Mouse (Mus musculus): Measurements from ENCODE around the gene Pitpnc1. TPM values are rescaled to one million over a fixed set of nuclear protein-coding genes. Genes with fewer than 3 reads are reported as not detected.
A peak's percentile ranks its signal among the peaks of the same experiment; 100 is the strongest.

Gene Pitpnc1
- polyA plus RNA-seq, 1 experiment from 2014 or later: 9.7 TPM

DNA sequence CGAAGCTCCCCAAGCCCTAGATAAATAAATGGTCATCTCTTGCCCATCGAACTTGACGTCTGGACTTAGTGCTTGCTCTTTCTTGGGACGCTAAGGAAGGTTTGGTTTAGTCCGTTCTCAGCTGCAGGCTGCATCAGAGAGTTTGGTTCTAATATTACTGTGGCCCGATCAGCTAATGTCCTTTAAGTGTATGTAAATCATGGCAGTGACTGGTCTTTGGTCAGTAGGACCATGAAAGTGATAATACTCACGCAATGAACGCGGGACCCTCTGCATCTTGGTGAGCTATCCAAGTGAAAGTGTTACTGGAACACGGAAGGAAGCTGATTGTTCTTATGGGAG, 9.3 kb upstream of the Pitpnc1 start:
- no peaks in the 10 kb centered on the region for H3K27me3 ChIP-seq (replicated peaks)
- H3K27ac ChIP-seq: peak overlapping the region; percentile 82
- peak overlapping the region; percentile 89 for H3K4me3 ChIP-seq
- 0% methylated on average over 10 of the region's 10 CpGs for WGBS (ENCODE audit: insufficient replicate concordance)
- H3K9me3 ChIP-seq (replicated peaks): no peaks in the 10 kb centered on the region
- H3K9ac ChIP-seq: peak overlapping the region; percentile 90
- H3K4me2 ChIP-seq: peak overlapping the region; percentile 70
- ATAC-seq: no peak
- H3K4me1 ChIP-seq: peaks cover 33% of the 10 kb centered on the region
- H3K36me3 ChIP-seq: peaks cover 15% of the 10 kb centered on the region

GRCm38 (mm10) chr11:107479053-107479861, 8.8 kb upstream of the Pitpnc1 start, which contains the start of gene Psmd12:
TSS of gene Psmd12 (plus strand) at chr11:107479484.
- WGBS (ENCODE audit: insufficient replicate concordance): under 1% methylated on average over 51 of the region's 51 CpGs

GRCm38 (mm10) chr11:107473137-107473820, 2.8 kb upstream of the Pitpnc1 start:
- peaks cover 26% of the 10 kb centered on the region for H3K4me1 ChIP-seq
- H3K27ac ChIP-seq: no peak overlapping the region
- no peak overlapping the region for H3K4me3 ChIP-seq
- ATAC-seq: no peak
- H3K9ac ChIP-seq: no peak overlapping the region
- H3K4me2 ChIP-seq: peak overlapping the region; percentile 38
- H3K9me3 ChIP-seq (replicated peaks): no peaks in the 10 kb centered on the region
- H3K36me3 ChIP-seq: no peaks in the 10 kb centered on the region
- no peaks in the 10 kb centered on the region for H3K27me3 ChIP-seq (replicated peaks)
- 16% methylated on average over 8 of the region's 8 CpGs for WGBS (ENCODE audit: insufficient replicate concordance)

More at GRCm38 (mm10) chr11:107479053-107479861, 8.8 kb upstream of the Pitpnc1 start, which contains the start of gene Psmd12:
- H3K9ac ChIP-seq: peak within 1 kb of the TSS; percentile 90
- peaks cover 33% of the 10 kb centered on the region for H3K4me1 ChIP-seq
- peak within 1 kb of the TSS; percentile 70 for H3K4me2 ChIP-seq
- no peaks in the 10 kb centered on the region for H3K27me3 ChIP-seq (replicated peaks)
- peak within 1 kb of the TSS; percentile 82 for H3K27ac ChIP-seq
- peak within 1 kb of the TSS; percentile 89 for H3K4me3 ChIP-seq
- peaks cover 9% of the 10 kb centered on the region for H3K36me3 ChIP-seq
- ATAC-seq: peak; percentile 96
- no peaks in the 10 kb centered on the region for H3K9me3 ChIP-seq (replicated peaks)

DNA sequence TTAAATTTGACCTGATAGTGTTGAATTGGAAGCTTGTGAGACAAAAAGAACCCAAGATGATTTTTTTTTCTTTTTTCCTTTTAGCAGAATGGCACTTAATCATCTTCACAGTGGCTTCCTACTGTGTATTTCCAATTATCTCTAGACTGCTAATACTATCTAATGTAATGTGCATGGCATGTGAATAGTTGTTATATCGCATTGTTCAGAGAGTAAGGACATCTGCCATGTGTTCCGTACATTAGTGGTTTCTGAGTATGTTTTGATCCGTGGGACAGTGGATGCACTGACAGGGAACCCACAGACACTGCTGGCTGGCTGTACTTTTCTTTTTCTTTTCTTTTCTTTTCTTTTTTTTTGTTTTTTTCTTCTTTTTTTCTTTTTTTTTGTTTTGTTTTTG, 1.8 kb upstream of the Pitpnc1 start:
- Histone ChIP-seq H3K4me1 (peaks cover 35% of the 10 kb centered on the region), H3K36me3 (no peaks in the 10 kb centered on the region), H3K27ac (no peak overlapping the region), H3K27me3 (replicated peaks) (no peaks in the 10 kb centered on the region), H3K4me2 (no peak overlapping the region), H3K9ac (no peak overlapping the region), H3K4me3 (no peak overlapping the region), H3K9me3 (replicated peaks) (no peaks in the 10 kb centered on the region)
- 87% methylated on average over 3 of the region's 3 CpGs for WGBS (ENCODE audit: insufficient replicate concordance)
- no peak for ATAC-seq

DNA sequence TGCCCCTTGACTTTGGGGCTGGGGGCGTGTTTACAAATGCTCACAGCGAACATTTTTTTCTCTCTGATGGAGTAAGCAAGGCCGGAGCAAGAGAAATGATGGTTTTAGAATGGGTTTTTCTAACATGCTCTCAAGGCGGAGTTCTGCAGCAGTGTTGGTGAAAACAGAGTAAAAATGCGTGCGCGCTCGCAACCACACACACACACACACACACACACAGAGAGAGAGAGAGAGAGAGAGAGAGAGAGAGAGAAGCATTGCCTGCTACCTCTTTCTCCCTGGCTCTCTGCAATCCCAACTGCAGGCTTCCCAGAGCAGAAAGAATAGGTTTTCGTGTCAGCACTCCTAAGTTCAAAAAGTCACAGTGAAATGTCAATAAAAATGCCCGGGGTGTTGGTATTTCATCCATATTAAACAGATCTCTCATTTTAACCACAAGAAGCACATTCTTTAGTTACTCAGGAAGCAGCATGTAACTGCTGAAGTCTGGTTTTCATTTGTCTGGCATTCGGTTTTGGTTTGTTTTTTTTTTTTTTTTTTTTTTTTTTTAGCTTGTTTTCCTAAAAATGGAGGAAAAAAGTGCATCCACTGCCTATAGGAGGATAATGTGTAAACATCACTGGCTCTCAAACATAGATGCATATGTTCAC, 697 bp upstream of the Pitpnc1 start:
- WGBS (ENCODE audit: insufficient replicate concordance): 13% methylated on average over 11 of the region's 11 CpGs
- no peak for ATAC-seq
- H3K4me2 ChIP-seq: peak overlapping the region; percentile 95

GRCm38 (mm10) chr11:107469523-107470371, 752 bp downstream of the Pitpnc1 start:
- H3K9ac ChIP-seq: peak overlapping the region; percentile 93
- H3K9me3 ChIP-seq (replicated peaks): no peaks in the 10 kb centered on the region
- peak overlapping the region; percentile 98 for H3K27ac ChIP-seq
- H3K4me1 ChIP-seq: peaks cover 59% of the 10 kb centered on the region
- peak; percentile 62 for ATAC-seq
- H3K36me3 ChIP-seq: no peaks in the 10 kb centered on the region
- H3K27me3 ChIP-seq (replicated peaks): no peaks in the 10 kb centered on the region
- WGBS (ENCODE audit: insufficient replicate concordance): 0% methylated on average over 59 of the region's 59 CpGs
- H3K4me2 ChIP-seq: peak overlapping the region; percentile 95
- H3K4me3 ChIP-seq: peak overlapping the region; percentile 83

More for the DNA sequence above, 697 bp upstream of the Pitpnc1 start:
- Histone ChIP-seq H3K9me3 (replicated peaks) (no peaks in the 10 kb centered on the region), H3K27ac (peak overlapping the region; percentile 98), H3K27me3 (replicated peaks) (no peaks in the 10 kb centered on the region), H3K9ac (peak overlapping the region; percentile 93), H3K4me3 (peak overlapping the region; percentile 83), H3K4me1 (peaks cover 47% of the 10 kb centered on the region), H3K36me3 (no peaks in the 10 kb centered on the region)

- Histone ChIP-seq H3K27ac (peak overlapping the region; percentile 98), H3K36me3 (no peaks in the 10 kb centered on the region), H3K4me2 (peak overlapping the region; percentile 95), H3K9ac (peak overlapping the region; percentile 93), H3K9me3 (replicated peaks) (no peaks in the 10 kb centered on the region), H3K27me3 (replicated peaks) (no peaks in the 10 kb centered on the region), H3K4me1 (peaks cover 62% of the 10 kb centered on the region), H3K4me3 (peak overlapping the region; percentile 83)
- peak; percentile 61 for ATAC-seq
- WGBS (ENCODE audit: insufficient replicate concordance): under 1% methylated on average over 38 of the region's 38 CpGs
These were observed 1.4 kb downstream of the Pitpnc1 start for GRCm38 (mm10) chr11:107469031-107469522.

DNA sequence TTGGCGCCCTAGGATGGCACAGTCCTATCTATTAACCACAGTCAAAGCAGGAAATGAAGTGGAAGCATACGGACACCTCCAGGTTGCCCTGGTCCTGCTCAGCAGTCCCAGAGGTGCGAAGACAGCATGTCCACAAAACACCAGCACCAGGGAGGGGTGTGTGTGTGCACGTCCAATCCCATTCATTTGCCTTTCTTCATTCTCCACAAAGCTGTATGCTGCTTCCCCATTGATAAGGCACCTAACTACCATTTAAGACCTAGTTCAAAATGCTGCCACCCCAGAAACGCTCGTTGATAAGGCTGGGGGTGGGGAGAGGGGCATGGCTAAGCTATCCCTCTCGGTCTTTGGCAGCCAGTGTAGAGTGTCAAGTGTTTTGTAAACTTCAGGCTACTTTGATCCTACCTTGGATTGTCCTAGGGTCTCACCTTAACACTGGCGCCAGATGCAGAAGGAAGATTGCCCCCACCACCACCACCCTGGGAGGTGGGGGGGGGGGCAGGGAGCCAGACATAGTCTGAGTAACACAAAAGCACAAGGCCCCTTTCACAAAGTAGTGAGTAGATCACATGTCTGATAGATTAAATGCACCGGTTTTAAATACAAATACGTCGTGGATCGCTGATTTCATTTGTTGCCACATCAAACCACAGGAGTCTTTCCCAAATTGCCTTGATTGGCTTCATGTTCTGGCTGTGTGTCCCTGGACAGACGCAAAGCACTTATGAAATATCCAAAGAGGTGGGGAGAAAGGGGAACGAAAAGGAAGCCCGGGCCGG, 2.1 kb downstream of the Pitpnc1 start:
- Histone ChIP-seq H3K4me1 (peaks cover 67% of the 10 kb centered on the region), H3K4me2 (peak overlapping the region; percentile 95)
- 4% methylated on average over 16 of the region's 16 CpGs for WGBS (ENCODE audit: insufficient replicate concordance)

DNA sequence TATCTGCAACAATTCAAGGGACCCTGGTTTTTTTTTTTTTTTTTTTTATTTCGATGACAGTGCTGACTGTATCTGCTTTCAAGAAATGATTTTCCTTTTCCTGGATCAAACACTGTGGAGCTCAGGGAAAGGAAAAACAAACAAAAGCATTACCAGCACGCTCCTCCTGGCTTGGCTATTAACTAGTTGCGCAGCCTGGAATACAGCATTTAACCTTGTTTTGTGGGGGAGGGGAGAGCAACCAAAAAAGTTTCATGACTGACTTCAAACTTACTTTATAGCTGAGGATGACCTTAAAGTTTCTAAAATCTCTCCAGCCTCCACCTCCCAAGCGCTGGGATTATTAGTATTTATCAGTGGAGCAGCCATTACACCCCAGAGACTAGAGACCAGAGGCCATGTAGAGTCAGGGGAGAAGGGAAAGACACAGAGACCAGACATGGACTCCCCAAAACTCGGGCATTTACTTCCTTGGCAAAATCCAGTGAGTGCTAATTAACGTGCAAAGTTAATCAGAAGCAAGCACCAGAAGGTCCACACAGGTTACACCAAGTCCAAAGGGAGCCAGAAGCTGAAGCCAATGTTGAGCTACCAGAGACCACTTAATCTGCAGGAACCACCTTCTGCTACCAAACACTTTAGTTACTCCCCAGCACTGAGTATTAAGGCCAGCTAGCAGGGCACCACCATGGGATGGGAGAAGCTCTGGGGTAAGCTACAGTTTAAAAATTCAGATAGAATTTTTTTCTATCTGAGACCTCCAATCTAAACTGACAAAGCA, 3.7 kb downstream of the Pitpnc1 start:
- H3K9me3 ChIP-seq (replicated peaks): no peaks in the 10 kb centered on the region
- no peak overlapping the region for H3K4me3 ChIP-seq
- no peaks in the 10 kb centered on the region for H3K27me3 ChIP-seq (replicated peaks)
- 53% methylated on average over 6 of the region's 6 CpGs for WGBS (ENCODE audit: insufficient replicate concordance)
- peak overlapping the region; percentile 95 for H3K4me2 ChIP-seq
- peaks cover 8% of the 10 kb centered on the region for H3K36me3 ChIP-seq
- H3K9ac ChIP-seq: peak overlapping the region; percentile 23; the same call in 1 of the 2 replicates
- peaks cover 66% of the 10 kb centered on the region for H3K4me1 ChIP-seq
- peak overlapping the region; percentile 98 for H3K27ac ChIP-seq
- ATAC-seq: no peak

More for the DNA sequence above, 2.1 kb downstream of the Pitpnc1 start:
- Histone ChIP-seq H3K9ac (peak overlapping the region; percentile 93), H3K4me3 (peak overlapping the region; percentile 83), H3K27me3 (replicated peaks) (no peaks in the 10 kb centered on the region), H3K27ac (peak overlapping the region; percentile 98), H3K36me3 (peaks cover 2% of the 10 kb centered on the region), H3K9me3 (replicated peaks) (no peaks in the 10 kb centered on the region)
- ATAC-seq: peak; percentile 78

- WGBS (ENCODE audit: insufficient replicate concordance): 47% methylated on average over 1 of the region's 1 CpGs
- Histone ChIP-seq H3K27ac (peak overlapping the region; percentile 98), H3K4me3 (no peak overlapping the region), H3K4me2 (peak overlapping the region; percentile 95), H3K9ac (peak overlapping the region; percentile 14; the same call in 1 of the 2 replicates), H3K9me3 (replicated peaks) (no peaks in the 10 kb centered on the region), H3K4me1 (peaks cover 63% of the 10 kb centered on the region), H3K36me3 (peaks cover 8% of the 10 kb centered on the region), H3K27me3 (replicated peaks) (no peaks in the 10 kb centered on the region)
- no peak for ATAC-seq
These were observed 4.5 kb downstream of the Pitpnc1 start for GRCm38 (mm10) chr11:107465969-107466368.
